Mouse (Mus musculus) cortical plate, adult 2 months (tissue): ENCODE measurements around the gene Bach1. TPM values are rescaled to one million over a fixed set of nuclear protein-coding genes. Genes with fewer than 3 reads are reported as not detected.

ENCODE experiments used
- H3K27ac ChIP-seq: fragments of 200-500 bp; 2 replicates; pipeline ENCODE4 v1.5.1; 2012; ENCODE audit warnings: low read length, control low read depth, inconsistent platforms; ENCODE audit not compliant: insufficient read depth
- H3K4me1 ChIP-seq: fragments of 200-500 bp; 2 replicates; pipeline ENCODE4 v1.6.1; 2011; ENCODE audit warnings: low read length; ENCODE audit not compliant: control insufficient read depth, insufficient read depth
- H3K4me3 ChIP-seq: fragments of 200-500 bp; 2 replicates; pipeline ENCODE4 v1.5.1; 2011; ENCODE audit warnings: mild to moderate bottlenecking, low read length, control low read depth; ENCODE audit not compliant: insufficient read depth
- CTCF ChIP-seq: fragments of 200-500 bp; IDR thresholded peaks from 2 replicates; pipeline ENCODE4 v1.5.1; 2011; ENCODE audit warnings: mild to moderate bottlenecking, control low read depth, low read length; ENCODE audit not compliant: insufficient read depth; ENCODE audit errors: extremely low read depth
- POLR2A ChIP-seq: fragments of 200-500 bp; IDR thresholded peaks from 2 replicates; pipeline ENCODE4 v1.6.1; 2011; ENCODE audit warnings: mild to moderate bottlenecking, low read length, control low read depth; ENCODE audit not compliant: insufficient read depth; ENCODE audit errors: extremely low read depth
- polyA plus RNA-seq: library from polyadenylated mRNA; depleted of rRNA; stranded (reverse); fragments of >200 nt; gene quantifications from 2 replicates; pipeline ENCODE4 v1.2.3, GENCODE M21; 2012

The Bach1 gene
- polyA plus RNA-seq, 1 experiment, result 6.1 TPM

GRCm38 (mm10) chr16:87709971-87710370 lies 11.2 kb downstream of the Bach1 start:
- H3K4me3 ChIP-seq, result no peak overlapping the region
- H3K27ac ChIP-seq, result no peak overlapping the region
- H3K4me1 ChIP-seq, result peaks cover 3% of the 10 kb centered on the region; the same call in 1 of the 2 replicates
- TF ChIP-seq POLR2A (no peak), CTCF (no peak)

GRCm38 (mm10) chr16:87711961-87712360 lies 13.2 kb downstream of the Bach1 start:
- TF ChIP-seq CTCF, result no peak
- no peak for TF ChIP-seq POLR2A
- Histone ChIP-seq H3K4me1 (no peaks in the 10 kb centered on the region), H3K4me3 (no peak overlapping the region), H3K27ac (no peak overlapping the region)

GRCm38 (mm10) chr16:87712986-87713693 lies 14.4 kb downstream of the Bach1 start:
- no peak overlapping the region for H3K27ac ChIP-seq
- H3K4me3 ChIP-seq, result no peak overlapping the region
- no peaks in the 10 kb centered on the region for H3K4me1 ChIP-seq
- TF ChIP-seq CTCF (no peak), POLR2A (no peak)

- TF ChIP-seq CTCF (no peak), POLR2A (no peak)
- H3K4me3 ChIP-seq, result no peak overlapping the region
- H3K4me1 ChIP-seq, result no peaks in the 10 kb centered on the region
- no peak overlapping the region for H3K27ac ChIP-seq
Measured at GRCm38 (mm10) chr16:87714550-87714949, 15.8 kb downstream of the Bach1 start.

GRCm38 (mm10) chr16:87715221-87715620 lies 16.5 kb downstream of the Bach1 start:
- TF ChIP-seq POLR2A (no peak), CTCF (no peak)
- Histone ChIP-seq H3K4me3 (no peak overlapping the region), H3K27ac (no peak overlapping the region), H3K4me1 (no peaks in the 10 kb centered on the region)

GRCm38 (mm10) chr16:87716269-87716668 lies 17.5 kb downstream of the Bach1 start:
- no peak overlapping the region for H3K27ac ChIP-seq
- H3K4me3 ChIP-seq, result no peak overlapping the region
- TF ChIP-seq POLR2A (no peak), CTCF (no peak)
- H3K4me1 ChIP-seq, result no peaks in the 10 kb centered on the region

- H3K4me1 ChIP-seq, result no peaks in the 10 kb centered on the region
- H3K4me3 ChIP-seq, result no peak overlapping the region
- TF ChIP-seq POLR2A, result no peak
- TF ChIP-seq CTCF, result no peak
- H3K27ac ChIP-seq, result no peak overlapping the region
Measured at GRCm38 (mm10) chr16:87717046-87717660, 18.4 kb downstream of the Bach1 start.

- H3K27ac ChIP-seq, result no peak overlapping the region
- no peaks in the 10 kb centered on the region for H3K4me1 ChIP-seq
- no peak overlapping the region for H3K4me3 ChIP-seq
- TF ChIP-seq POLR2A (no peak), CTCF (no peak)
Measured at GRCm38 (mm10) chr16:87719071-87719470, 20.3 kb downstream of the Bach1 start.

- TF ChIP-seq CTCF (no peak), POLR2A (no peak)
- no peaks in the 10 kb centered on the region for H3K4me1 ChIP-seq
Measured at GRCm38 (mm10) chr16:87719688-87720283, 21.0 kb downstream of the Bach1 start.

More at GRCm38 (mm10) chr16:87719688-87720283, 21.0 kb downstream of the Bach1 start:
- Histone ChIP-seq H3K4me3 (no peak overlapping the region), H3K27ac (no peak overlapping the region)
